Mouse (Mus musculus) ovary, adult 18-20 months (tissue): ENCODE measurements around the gene Rhbdl1.

ENCODE experiments used
- DNase-seq: peaks from one replicate; pipeline ENCODE4 v3.0.0; 2022; ENCODE audit warnings: low spot score, mixed read lengths

The Rhbdl1 gene

GRCm38 (mm10) chr17:25839455-25840235 lies 2.5 kb upstream of the Rhbdl1 start:
- DNase-seq, result no peak

DNA sequence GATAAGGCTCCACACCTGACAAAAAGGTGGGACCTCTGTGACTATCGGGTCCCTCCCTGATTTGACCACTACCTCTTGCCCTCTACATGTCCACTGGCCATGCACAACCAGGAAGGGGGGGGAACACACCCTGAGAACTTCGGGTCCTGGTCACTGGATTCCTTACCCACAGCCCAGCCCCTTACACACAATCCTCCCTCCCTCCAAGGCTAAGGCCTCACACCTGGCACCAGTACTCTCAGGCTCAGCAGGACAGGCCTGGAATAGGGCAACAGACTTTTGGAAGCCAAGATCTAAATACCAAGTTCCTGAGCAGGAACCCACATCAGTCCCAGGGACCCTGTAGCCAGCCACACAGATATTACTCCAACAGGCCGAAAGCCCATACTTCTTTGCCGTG lies 1.8 kb upstream of the Rhbdl1 start:
- DNase-seq, result no peak

- DNase-seq, result no peak
These were observed 438 bp upstream of the Rhbdl1 start for GRCm38 (mm10) chr17:25837533-25837932.

DNA sequence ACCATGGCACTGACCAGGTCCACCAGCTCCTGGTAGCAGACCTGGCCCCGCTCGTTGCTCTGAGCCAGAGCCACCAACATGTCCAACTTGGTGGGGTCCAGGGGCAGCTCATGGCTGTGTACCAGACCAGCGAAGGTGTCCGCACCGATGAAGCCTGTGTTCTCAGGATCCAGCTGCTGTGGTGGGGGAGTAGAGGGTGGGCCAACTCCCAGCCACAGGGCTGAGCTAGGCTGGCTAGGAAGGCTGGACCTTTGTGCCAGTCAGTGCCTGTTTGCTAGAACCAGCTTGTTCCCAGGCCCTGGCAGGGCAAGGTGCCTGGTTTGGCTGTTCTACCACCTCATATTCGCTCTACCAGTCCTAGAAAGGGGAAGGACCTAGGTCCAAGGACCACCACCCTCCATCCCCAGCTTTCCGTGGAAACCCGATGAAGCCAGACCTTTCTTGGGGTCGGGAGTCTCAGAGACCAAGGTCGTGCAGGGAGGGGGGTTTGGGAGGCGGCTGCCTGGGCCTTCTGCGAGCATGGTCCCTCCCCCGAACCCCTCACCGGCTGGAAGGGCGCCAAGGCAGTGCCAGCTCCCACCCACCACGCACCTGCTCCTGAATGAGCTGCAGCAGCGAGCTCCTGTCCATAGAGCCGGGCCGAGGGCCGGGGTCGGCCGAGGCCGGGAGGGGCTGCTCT lies 559 bp downstream of the Rhbdl1 start:
- no peak for DNase-seq

DNA sequence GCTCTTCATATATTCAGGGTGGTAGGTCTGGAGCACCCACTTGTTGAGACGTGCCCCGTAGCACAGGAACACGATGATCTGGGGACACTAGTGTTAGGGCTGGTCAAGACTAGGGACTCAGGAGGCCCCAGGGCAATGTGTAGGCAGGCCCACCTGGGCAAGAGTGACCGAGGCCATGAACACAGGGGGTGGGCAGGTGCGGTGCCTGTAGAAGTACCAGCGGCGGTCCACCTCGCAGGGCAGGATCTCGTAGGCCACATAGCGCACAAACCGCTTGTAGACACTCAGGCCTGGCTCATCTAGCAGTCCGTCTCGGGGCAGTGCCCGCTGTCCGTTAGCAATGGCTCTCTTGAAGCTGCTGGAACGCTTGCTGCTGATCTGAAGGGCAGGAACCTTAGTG lies 1.3 kb downstream of the Rhbdl1 start:
- DNase-seq, result no peak

DNA sequence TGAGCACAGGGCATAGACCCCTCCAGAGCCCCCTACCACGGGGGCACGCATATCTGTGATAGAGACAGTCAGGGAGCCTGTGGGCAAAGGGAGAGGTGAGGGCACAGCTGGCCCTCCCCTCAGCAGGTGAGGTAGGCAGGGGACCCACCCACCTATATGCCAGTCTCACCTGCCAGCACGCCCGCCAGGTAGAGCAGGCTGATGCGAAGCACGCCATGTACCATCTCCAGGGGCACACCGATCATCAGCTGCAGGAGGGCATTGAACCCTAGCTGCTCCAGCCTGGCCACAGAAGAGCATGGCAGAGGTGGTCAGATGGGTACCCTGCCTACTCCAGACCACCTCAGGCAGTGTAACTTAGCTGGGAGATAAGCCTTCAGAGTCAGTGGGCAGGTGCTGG lies 1.8 kb downstream of the Rhbdl1 start:
- no peak for DNase-seq

GRCm38 (mm10) chr17:25834595-25835222 lies 2.4 kb downstream of the Rhbdl1 start:
- DNase-seq, result no peak

GRCm38 (mm10) chr17:25833961-25834594 lies 3.0 kb downstream of the Rhbdl1 start:
- no peak for DNase-seq

DNA sequence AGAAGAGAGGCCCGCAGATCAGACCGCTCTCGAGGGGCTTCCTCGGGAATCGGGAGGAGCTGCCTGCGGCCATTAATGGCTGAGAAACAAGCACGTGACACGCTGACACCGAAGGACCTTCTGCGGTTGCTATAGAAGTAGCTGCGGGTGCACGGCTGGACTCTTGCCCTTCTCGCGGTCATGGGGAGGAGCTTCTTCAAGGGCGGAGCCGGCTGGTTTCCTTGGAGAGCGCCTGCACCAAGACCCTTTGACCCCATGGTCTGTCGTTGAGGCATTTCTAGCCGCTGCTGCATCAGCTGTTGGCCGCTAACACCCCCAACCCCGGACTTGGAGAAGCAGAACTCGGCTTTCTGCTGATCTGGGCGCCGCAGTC lies 3.8 kb downstream of the Rhbdl1 start, which contains the start of gene Stub1:
TSS of gene Stub1 (minus strand) at position 114 of the 373 bp plus-strand sequence.
- DNase-seq, result peak; percentile 94

GRCm38 (mm10) chr17:25832436-25833290 lies 4.4 kb downstream of the Rhbdl1 start:
- DNase-seq, result peak; percentile 99

DNA sequence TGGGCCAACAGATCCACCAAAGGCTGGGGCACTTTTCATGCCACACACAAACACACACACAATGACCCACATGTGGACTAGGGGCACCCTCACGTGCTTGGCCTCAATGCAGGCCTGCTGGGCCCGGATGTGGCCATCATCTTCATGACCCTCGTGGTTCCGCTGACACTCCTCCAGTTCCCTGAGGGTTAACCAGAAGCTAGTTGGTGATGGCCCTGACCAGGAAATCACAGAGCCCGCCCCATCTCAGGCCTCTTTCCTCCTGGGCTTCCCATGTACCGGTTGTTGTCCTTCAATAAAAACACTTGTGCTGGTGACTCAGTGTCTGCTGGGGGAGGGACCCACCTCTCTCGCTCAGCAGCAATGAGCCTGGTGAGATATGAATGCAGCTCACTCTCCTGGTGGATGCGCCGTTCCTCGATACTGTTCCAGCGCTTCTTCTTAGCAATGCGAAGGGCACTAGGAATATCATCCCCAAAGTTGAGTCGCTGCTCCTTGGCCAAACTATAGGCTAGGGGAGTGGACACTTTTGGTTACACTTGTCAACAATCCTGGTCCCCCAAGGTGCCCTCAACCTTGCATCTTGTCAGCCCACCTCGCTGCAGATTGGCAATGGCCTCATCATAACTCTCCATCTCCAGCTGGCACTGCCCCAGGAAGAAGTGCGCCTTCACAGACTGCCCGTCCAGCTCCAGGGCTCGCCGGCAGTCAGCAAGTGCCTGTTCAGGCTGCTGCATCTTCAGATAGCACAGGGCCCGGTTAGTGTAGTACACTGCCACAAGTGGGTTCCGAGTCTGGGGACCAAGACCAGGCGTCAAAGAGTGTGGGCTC lies 5.4 kb downstream of the Rhbdl1 start:
- no peak for DNase-seq

- no peak for DNase-seq
These were observed 6.2 kb downstream of the Rhbdl1 start for GRCm38 (mm10) chr17:25830806-25831431.

DNA sequence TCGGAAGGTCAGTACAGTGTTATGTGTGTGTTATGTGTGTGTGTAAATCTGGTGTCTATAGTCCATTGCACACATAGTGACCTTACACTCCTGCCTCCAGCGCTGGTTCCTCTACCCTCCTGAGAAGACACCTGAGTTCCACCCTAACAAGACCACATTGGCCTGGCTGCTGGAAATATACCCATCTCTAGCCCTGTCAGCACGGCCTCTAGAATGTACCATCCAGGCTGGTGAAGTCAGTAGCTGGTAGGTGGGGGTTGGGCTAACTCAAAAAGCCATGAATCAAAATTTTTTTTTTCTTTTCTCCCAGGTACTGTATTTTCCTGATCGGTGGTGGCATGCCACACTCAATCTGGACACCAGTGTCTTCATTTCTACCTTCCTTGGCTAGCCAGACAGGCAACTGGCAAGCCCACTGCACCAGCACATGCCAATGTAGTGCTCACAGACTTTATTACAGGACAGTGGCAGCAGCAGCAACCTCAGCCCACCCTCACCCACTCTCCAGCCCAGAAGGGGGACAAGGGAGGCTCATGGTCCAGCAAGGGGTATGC lies 6.8 kb downstream of the Rhbdl1 start:
- DNase-seq, result no peak

DNA sequence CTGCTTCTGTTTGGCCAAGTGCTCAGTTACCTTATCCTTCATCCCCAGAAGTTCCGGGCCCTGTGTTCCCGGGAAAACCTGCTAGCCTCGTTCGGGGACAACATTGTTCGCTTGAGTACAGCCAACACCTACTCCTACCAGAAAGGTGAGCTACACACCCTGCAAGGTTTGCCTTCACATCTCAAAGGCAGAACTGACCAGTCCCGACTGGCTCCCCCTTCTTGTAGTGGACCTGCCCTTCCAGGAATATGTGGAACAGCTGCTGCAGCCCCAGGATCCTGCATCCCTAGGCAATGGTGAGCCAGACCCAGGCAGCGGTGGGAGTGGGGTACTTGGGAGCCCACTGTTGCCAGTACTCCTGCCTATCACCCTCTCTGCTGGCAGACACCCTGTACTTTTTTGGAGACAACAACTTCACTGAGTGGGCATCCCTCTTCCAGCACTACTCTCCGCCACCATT lies 7.5 kb downstream of the Rhbdl1 start:
- no peak for DNase-seq

GRCm38 (mm10) chr17:25828712-25829557 lies 8.2 kb downstream of the Rhbdl1 start, which contains the start of gene Jmjd8:
Jmjd8 (plus strand) TSS chr17:25828867.
- no peak for DNase-seq

GRCm38 (mm10) chr17:25828223-25828594 lies 8.9 kb downstream of the Rhbdl1 start:
- DNase-seq, result no peak

GRCm38 (mm10) chr17:25827546-25828222 lies 9.4 kb downstream of the Rhbdl1 start:
- DNase-seq, result no peak

- DNase-seq, result no peak
These were observed 10.1 kb downstream of the Rhbdl1 start for GRCm38 (mm10) chr17:25827011-25827410.
